Mouse (Mus musculus): ENCODE measurements at regions not wholly inside any gene's neighbourhood (a gene's known extent, or its start where the extent isn't known, plus 50 kb on each side); places are given as distances from the start of the nearest gene placed in this dataset.
A peak's percentile ranks its signal among the peaks of the same experiment; 100 is the strongest.

DNA sequence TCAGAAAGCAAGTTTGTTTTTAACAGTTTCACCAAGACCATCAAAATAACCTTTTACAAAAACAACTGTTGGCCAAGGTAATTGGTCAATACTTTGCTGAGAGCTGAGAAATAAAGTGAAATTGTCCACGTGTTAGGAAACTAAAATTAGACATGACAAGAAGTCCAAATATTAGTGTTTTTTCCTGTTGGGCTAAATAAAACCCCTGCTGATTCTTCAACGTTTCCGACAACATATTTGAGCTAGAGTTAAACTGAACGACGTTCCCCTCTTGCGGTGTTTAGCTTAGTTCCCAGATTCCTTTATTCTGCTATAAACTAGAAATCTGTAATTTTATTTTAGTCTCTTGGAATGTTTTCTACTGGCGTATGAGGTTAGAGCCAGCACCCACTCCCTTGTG lies 183.3 kb downstream of the Plk2 start:
- ATAC-seq (replicated peaks; ENCODE audit: poor library complexity): no peak

GRCm38 (mm10) chr13:110580166-110580565 lies 185.3 kb downstream of the Plk2 start:
- no peak for ATAC-seq (replicated peaks; ENCODE audit: poor library complexity)

DNA sequence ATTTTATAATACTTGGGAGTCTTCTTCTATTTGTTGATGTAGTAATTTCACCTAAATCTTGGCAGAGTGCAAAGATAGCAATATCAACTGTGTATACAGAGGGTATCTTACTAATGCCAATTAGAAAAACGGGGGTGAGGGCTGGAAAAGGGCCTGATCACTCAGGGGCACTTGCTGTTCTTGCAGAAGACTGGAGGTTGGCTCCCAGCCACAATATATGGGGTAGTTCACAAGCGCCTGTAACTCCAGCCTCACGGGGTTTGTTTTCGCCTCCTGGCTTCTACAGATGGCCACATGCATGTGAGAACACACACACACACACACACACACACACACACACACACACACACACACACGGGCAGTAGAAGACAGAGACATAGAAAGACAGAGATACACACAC lies 185.7 kb downstream of the Plk2 start:
- no peak for ATAC-seq (replicated peaks; ENCODE audit: poor library complexity)

- ATAC-seq (replicated peaks; ENCODE audit: poor library complexity): no peak
Observed at GRCm38 (mm10) chr13:110584765-110585164, 189.9 kb downstream of the Plk2 start.

DNA sequence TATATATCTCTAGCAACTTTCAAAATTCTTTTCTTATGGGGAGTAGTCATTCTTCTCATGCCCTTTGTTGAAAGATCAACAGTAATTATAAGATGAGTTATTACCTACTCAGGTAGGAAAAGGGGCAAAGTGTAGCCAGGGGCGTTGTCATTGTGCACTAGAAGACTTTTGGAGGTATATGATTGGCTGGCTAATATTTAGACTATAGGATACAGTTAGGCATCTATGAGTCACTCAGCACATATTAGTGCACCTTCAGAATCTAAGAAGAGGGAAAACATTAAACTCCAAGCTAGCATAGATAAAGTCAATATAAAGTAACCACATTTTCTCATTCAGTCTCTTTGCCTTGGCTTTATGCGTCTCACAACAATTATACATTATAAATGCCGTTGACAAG lies 199.8 kb downstream of the Plk2 start:
- no peak for ATAC-seq (replicated peaks; ENCODE audit: poor library complexity)

DNA sequence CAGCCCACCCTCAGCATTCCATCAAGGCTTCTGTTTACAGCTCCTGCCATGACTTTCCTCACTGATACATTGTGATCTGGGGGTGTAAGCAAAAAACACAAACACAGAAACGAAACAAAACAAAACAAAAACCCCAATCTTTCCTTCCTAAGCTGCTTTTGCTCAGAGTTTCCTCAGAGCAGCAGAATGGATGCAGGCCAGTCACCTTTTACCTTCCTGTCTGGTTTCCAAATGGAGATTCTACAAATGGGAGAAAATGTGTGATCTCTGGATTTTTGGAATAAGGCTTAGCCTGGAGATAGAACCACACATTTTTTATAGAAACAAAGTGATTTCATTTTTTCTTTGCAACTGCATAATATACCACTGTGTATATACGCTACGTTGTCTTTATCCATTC lies 204.8 kb downstream of the Plk2 start:
- no peak for ATAC-seq (replicated peaks; ENCODE audit: poor library complexity)

- no peak for ATAC-seq (replicated peaks; ENCODE audit: poor library complexity)
Observed at GRCm38 (mm10) chr13:110600377-110600776, 205.5 kb downstream of the Plk2 start.

DNA sequence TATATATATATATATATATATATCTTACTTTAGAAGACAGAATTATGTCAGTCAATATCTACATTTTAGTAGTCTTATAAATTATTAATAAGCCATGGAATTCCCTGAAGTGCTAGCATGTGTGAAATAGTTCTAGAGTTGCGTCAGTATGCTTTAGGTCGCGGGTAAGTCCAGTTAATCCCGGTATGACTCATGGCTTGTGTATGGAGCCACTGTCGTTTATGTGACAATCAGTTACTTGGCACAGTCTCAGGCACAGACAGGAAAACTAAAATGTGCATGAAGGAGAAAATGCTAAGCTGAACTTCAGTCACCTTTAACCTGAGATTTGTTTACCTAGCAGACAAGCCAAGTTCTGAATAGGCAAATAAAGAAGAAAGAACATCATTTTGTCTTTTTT lies 206.5 kb downstream of the Plk2 start:
- ATAC-seq (replicated peaks; ENCODE audit: poor library complexity): no peak

GRCm38 (mm10) chr13:110601840-110602239 lies 207.0 kb downstream of the Plk2 start:
- peak; percentile 66 for ATAC-seq (replicated peaks; ENCODE audit: poor library complexity)

GRCm38 (mm10) chr13:110602894-110603293 lies 208.0 kb downstream of the Plk2 start:
- ATAC-seq (replicated peaks; ENCODE audit: poor library complexity): no peak

- ATAC-seq (replicated peaks; ENCODE audit: poor library complexity): no peak
Observed at GRCm38 (mm10) chr13:110619010-110619409, 224.2 kb downstream of the Plk2 start.

GRCm38 (mm10) chr13:110627136-110627535 lies 232.3 kb downstream of the Plk2 start:
- ATAC-seq (replicated peaks; ENCODE audit: poor library complexity): no peak

DNA sequence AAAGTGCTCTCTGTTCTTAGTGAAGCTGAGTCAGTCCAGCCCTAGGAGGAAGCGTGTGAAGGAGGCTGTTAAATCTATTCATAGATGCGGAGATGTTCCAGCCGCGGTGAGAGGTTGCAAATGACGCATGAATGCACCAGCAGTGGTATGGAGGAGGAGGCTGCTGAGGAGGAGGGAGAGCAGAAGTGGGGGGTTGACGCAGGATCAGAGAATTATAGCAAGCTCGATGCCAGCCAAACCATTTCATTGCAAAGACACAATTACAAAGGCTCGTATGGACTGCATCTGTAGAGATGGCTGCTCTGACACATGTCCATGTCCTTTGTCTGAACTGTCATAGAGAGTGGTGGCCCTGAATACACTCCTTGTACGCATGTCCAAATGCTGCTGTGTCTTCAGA lies 232.9 kb downstream of the Plk2 start:
- no peak for ATAC-seq (replicated peaks; ENCODE audit: poor library complexity)

DNA sequence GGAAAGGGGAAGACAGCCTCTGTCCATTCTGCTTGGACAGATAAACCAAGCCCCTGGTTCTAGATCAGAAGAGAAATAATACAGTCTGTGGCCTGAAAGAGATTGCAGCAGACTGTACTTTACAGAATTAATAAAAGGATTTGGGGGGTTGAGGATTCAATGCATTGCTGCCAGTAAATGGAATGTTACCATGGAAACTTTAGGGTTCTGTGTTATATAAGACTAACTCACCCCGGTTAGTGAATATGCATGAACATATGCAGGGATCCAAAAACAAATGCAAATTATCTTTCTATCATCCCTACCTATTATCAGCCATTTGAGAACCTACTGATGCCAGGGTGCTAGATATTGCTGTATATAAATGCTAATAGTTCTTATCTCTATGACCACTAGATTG lies 233.4 kb downstream of the Plk2 start:
- ATAC-seq (replicated peaks; ENCODE audit: poor library complexity): no peak

DNA sequence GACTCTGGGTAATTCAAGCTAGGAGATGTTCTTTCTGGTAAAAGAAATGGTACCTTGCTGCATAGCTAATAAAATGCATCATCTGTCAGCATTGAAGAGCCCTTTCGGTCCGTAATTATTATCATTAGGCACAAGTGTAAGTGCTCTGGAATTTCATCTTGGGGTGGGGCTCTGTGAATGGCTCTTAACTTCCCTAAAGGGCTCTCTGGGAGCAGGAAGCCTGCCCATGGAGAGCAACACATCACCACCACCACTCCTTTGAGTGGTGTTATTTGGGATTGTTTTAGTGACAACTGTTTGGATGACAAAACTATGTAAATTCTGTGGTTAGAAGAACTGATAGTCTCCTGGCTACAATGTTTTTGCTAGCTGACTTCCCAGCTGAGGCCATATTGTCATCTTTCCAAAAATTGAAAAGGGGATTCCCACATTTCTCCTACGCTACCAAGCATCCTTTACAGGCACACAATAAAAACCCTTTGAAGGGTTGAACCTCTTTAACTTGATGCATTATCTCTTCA lies 238.5 kb downstream of the Plk2 start:
- no peak for ATAC-seq (replicated peaks; ENCODE audit: poor library complexity)

DNA sequence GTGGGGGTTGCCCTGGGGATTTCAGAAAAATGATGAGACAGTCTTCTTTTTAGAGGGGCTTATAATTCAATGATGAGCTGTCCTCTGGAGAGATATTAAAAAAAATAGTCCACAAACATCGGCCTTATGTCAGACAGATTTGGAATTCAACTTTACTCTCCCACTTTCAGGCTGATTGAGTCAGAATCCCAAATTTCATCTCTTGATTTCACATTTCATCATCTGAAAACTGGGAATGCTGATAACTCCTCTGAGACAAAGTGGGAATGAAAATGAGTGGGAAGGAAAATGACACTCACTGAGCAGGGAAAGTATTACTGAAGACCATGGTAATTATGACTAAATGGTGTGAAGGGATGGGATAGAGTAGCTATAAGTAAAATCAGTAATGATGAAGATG lies 239.1 kb downstream of the Plk2 start:
- ATAC-seq (replicated peaks; ENCODE audit: poor library complexity): no peak

DNA sequence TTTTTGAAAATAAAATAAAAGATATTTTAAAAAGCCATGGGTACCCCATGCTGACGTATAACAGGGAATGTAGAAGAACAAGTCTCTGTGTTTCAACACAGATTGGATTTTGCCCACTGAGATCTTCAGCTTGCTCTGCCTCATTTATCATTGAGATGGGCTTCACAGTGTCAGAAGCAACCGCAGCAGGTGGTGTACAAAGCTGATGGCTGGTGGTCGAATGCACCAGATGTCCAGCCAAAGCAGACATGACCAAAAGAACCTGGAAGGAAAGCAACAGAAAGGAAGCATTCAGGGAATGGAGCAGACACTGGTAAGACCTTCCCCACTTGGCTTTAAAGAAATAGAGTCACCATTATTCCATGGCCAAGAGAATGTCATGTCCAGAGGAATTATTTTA lies 247.9 kb downstream of the Plk2 start:
- no peak for ATAC-seq (replicated peaks; ENCODE audit: poor library complexity)

DNA sequence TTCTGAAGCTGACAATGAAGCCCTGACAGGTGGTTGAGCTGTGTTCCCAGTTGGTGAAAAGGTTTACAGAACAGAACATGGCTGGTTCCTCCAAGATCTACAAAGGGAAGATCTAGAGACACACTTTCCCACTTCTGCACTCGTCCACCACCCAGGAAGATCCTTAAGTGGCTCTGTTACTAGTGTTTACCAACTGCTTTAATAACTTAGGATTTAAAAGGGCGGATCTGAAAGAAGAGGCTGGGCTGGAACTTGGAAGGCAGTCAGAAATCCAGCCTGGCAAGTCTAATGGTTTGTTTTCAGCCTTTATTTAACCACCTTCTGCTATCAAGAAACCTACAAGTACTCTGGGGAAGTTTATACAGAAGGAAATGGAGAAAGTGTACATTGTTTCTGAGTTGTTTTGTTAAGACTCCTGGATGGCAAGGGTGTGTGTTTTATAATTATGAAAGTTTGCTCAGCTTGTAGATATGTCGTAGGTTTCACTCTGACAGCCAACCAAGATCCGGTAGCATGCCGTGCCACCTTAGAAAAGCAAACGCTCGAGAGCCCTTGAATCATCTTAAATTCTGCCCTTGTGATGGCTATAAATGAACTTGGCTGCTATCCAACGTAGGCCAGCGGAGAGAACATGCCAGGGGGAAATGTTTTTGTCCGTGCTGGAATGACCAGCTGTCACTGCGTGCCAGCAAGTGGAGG lies 248.5 kb downstream of the Plk2 start:
- no peak for ATAC-seq (replicated peaks; ENCODE audit: poor library complexity)

DNA sequence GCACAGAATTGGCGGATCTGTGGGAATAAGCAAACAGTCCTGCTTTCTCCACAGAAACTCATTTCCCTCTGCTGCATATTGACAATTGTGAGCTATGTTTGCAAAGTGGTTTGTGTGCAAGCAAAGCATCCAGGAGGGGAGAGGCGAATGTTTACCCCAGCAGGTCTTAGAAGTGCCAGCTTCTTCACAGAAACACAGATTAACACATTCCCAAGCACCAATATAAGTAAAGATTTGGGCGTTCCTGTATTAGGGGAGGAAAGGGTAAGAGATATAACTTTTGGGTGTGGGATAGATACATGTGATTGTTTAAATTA lies 249.0 kb downstream of the Plk2 start:
- no peak for ATAC-seq (replicated peaks; ENCODE audit: poor library complexity)

- ATAC-seq (replicated peaks; ENCODE audit: poor library complexity): no peak
Observed at GRCm38 (mm10) chr13:110649378-110649777, 254.5 kb downstream of the Plk2 start.

GRCm38 (mm10) chr13:110649870-110650497 lies 255.1 kb downstream of the Plk2 start:
- no peak for ATAC-seq (replicated peaks; ENCODE audit: poor library complexity)

GRCm38 (mm10) chr13:110652201-110652600 lies 257.4 kb downstream of the Plk2 start:
- no peak for ATAC-seq (replicated peaks; ENCODE audit: poor library complexity)
